Mouse (Mus musculus) forebrain, embryonic 16.5 days (tissue): ENCODE measurements at regions not wholly inside any gene's neighbourhood (a gene's known extent, or its start where the extent isn't known, plus 50 kb on each side); places are given as distances from the start of the nearest gene placed in this dataset.
A peak's percentile ranks its signal among the peaks of the same experiment; 100 is the strongest.
"Not testable (repeated sequence)": the region's sequence is repeated elsewhere in the genome, so short reads cannot be mapped to it uniquely, and the experiment has no call there.

Source experiments
- ATAC-seq: fragments of 200-750 bp; cut with Nextera tagmentation; 2 replicates; pipeline ENCODE4 v1.8.0; 2017; ENCODE audit warnings: mild to moderate bottlenecking, moderate library complexity
- H3K27ac ChIP-seq: fragments of 300-500 bp; sonication (generic); 2 replicates; pipeline ENCODE4 v1.5.1; 2014; ENCODE audit warnings: low read length, control low read depth
- H3K27me3 ChIP-seq: fragments of 300-500 bp; sonication (generic); replicated peaks from 2 replicates; pipeline ENCODE4 v1.6.1; 2014; ENCODE audit warnings: low read length; ENCODE audit not compliant: control insufficient read depth, insufficient read depth
- H3K36me3 ChIP-seq: fragments of 300-500 bp; sonication (generic); 2 replicates; pipeline ENCODE4 v1.6.1; 2014; ENCODE audit not compliant: control insufficient read depth, insufficient read depth
- H3K4me1 ChIP-seq: fragments of 300-500 bp; sonication (generic); replicated peaks from 2 replicates; pipeline ENCODE4 v1.6.1; 2014; ENCODE audit warnings: low read length; ENCODE audit not compliant: control insufficient read depth, insufficient read depth
- H3K4me2 ChIP-seq: fragments of 300-500 bp; sonication (generic); 2 replicates; pipeline ENCODE4 v1.6.1; 2014; ENCODE audit warnings: mild to moderate bottlenecking, low read length, control low read depth
- H3K4me3 ChIP-seq: fragments of 300-500 bp; sonication (generic); replicated peaks from 2 replicates; pipeline ENCODE4 v1.5.1; 2014; ENCODE audit warnings: mild to moderate bottlenecking, low read length, control low read depth
- H3K9ac ChIP-seq: fragments of 300-500 bp; sonication (generic); replicated peaks from 2 replicates; pipeline ENCODE4 v1.6.1; 2014; ENCODE audit warnings: low read depth, low read length, control low read depth
- H3K9me3 ChIP-seq: fragments of 300-500 bp; sonication (generic); 2 replicates; pipeline ENCODE4 v1.6.1; 2016; ENCODE audit warnings: low read length; ENCODE audit not compliant: control insufficient read depth
- WGBS: fragments of 180-500 bp; shearing (Covaris S2); extraction: QIAGEN DNeasy Blood & Tissue Kit; methylation state at CpG from one replicate; pipeline ENCODE4 v1.1.7; 2014; 5-methylcytosine and 5-hydroxymethylcytosine counted together

DNA sequence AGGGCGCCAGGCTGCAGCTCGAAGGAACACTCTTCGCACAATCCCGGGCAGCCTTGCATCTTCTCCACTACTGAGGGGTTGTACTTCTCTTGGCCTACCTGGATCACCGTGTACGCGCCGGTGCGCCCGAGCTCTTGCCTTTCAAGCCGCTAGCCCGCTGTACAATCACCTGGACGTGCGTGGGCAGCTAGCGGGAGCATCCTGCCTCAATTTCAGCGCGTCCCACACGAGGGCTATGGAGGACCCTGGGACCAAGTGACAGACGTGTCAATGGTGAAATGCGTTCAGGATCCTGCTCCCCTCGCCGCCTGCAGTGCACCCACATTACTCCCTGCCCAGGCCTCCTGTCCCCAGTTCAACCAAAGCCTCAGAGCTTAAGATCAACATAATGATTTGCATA, 373.2 kb upstream of the Cntn5 start:
- no peak for ATAC-seq
- Histone ChIP-seq H3K27ac (no peak overlapping the region), H3K9me3 (no peaks in the 10 kb centered on the region), H3K27me3 (no peaks in the 10 kb centered on the region), H3K4me3 (no peak overlapping the region), H3K4me2 (no peak overlapping the region), H3K4me1 (no peaks in the 10 kb centered on the region), H3K36me3 (no peaks in the 10 kb centered on the region), H3K9ac (no peak overlapping the region)
- WGBS, result 96% methylated on average over 22 of the region's 22 CpGs

DNA sequence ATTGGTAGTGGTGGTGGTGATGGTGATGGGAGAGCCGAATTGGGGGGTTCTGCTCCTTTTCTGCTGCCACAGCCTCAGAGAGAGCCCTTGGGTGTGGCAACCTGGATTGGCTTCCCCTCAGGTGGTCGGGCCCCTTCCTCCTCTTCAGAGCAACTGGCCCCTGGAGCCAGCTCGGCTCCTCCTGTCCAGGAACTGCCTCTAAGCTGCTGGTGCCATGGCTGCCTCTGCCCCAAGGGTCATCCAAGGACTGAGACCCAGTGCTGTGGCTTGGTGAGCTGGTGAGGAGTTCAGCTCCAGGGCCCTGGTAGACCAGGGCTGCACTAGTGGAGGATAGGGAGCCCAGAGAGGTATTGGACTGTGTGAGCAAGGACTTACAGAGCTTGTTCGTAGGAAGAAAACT, 372.4 kb upstream of the Cntn5 start:
- no peak for ATAC-seq
- Histone ChIP-seq H3K9ac (no peak overlapping the region), H3K9me3 (no peaks in the 10 kb centered on the region), H3K27me3 (no peaks in the 10 kb centered on the region), H3K4me1 (no peaks in the 10 kb centered on the region), H3K4me3 (no peak overlapping the region), H3K4me2 (no peak overlapping the region), H3K36me3 (no peaks in the 10 kb centered on the region), H3K27ac (no peak overlapping the region)
- WGBS, result 79% methylated on average over 4 of the region's 4 CpGs

DNA sequence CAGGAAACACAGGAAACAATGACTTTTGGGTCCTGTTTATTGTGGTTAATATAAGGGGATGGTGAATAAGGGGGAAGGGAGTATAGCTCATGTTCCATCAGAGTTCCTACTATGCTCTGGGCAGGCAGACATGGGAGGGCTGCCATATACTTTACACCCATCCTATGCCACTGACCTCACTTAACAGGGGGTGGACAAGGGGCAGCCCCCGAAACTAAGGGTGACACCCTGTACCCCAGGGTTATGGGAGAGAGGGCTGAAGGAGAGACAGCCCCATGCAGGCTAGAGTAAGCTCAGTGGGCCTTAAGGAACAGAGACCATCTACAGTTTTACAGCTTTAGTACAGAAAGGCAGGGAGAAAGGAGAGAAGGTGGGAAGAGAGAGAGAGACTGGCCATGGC, 352.3 kb upstream of the Cntn5 start:
- H3K4me2 ChIP-seq, result no peak overlapping the region
- H3K36me3 ChIP-seq, result no peaks in the 10 kb centered on the region
- no peak overlapping the region for H3K9ac ChIP-seq
- H3K27ac ChIP-seq, result no peak overlapping the region
- H3K9me3 ChIP-seq, result no peaks in the 10 kb centered on the region
- H3K27me3 ChIP-seq, result no peaks in the 10 kb centered on the region
- ATAC-seq, result no peak
- H3K4me3 ChIP-seq, result no peak overlapping the region
- WGBS, result 75% methylated on average over 1 of the region's 1 CpGs
- no peaks in the 10 kb centered on the region for H3K4me1 ChIP-seq

DNA sequence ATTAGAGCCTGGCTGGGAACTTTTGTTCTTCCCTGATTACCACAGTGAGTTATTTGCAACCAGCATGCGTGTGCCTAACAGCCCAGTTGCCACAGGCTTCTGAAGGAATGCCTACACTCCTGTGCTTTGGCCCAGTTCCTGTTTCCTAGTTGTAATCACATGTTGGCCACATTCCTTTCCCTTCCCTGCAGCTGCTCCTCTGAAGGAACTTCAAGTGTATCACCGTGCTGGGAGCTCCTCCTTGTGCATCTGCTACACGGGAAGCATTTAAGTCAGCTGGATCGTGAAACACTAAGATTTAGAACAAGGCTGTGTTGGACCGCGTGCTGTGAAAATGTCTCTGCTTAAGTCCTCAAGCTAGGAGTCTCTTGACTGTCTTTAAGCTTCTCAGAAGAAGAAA, 302.3 kb upstream of the Cntn5 start:
- Histone ChIP-seq H3K27ac (no peak overlapping the region), H3K9me3 (no peaks in the 10 kb centered on the region), H3K4me2 (no peak overlapping the region), H3K27me3 (no peaks in the 10 kb centered on the region), H3K4me1 (no peaks in the 10 kb centered on the region), H3K9ac (no peak overlapping the region), H3K4me3 (no peak overlapping the region), H3K36me3 (no peaks in the 10 kb centered on the region)
- 67% methylated on average over 6 of the region's 6 CpGs for WGBS
- ATAC-seq, result peak; percentile 81

DNA sequence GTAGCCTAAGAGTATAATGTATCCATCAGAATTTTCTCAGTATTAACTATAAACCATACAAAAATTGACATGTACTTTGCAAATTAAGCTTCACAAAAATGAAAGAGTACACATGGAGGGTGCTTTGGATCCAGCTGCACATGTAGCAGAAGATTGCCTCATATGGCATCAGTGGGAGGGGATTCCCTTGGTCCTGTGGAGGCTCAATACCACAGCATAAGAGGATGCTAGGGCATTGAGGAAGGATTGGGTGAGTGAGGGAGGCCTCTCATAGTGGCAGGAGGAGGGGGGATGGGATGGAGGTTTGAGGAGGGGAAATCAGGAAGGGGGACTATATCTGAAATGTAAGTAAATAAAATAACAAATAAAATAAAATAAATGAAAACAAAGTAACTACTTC, 301.7 kb upstream of the Cntn5 start:
- Histone ChIP-seq H3K36me3 (no peaks in the 10 kb centered on the region), H3K4me1 (no peaks in the 10 kb centered on the region), H3K27me3 (no peaks in the 10 kb centered on the region), H3K9ac (no peak overlapping the region), H3K4me2 (no peak overlapping the region), H3K4me3 (no peak overlapping the region), H3K27ac (no peak overlapping the region), H3K9me3 (no peaks in the 10 kb centered on the region)
- ATAC-seq, result no peak

DNA sequence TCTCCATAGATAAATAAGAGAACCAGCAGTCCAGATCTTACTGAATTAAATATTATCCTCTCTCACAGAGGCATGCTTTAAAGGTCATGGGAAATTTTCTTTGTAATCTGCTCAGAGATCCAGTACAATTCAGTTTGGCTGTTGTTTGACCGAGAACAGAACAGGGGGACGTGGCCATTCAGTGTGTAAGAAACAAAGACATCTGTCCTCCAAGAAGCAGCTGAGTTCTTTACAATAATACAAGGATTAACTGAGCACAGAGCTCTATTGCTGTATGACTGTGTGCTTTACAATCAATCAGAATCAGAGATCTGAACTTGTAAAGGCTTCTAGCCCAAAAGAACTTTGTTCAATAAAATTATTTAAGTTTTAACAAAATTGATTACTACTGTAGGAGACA, 287.6 kb upstream of the Cntn5 start:
- Histone ChIP-seq H3K27me3 (no peaks in the 10 kb centered on the region), H3K4me2 (no peak overlapping the region)
- WGBS, result 7% methylated on average over 2 of the region's 2 CpGs

DNA sequence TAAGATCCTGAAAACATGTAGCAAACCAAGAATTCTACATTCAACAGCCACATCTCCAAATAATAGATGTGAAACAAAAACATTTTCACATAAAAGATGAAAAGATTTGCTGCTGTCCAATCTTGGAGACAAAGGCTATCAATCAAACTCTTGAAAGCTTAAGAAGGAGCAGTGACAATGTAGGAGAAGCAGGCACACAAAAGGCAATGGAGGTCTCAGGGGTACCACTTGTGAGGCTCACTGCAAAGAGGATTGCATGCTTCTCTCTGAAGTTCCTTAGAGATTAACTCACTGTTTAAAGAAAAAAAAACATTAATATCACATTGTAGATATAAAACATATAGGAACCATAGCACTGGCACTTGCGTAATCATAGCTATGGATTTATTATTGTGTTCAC, 241.2 kb upstream of the Cntn5 start:
- H3K9me3 ChIP-seq, result no peaks in the 10 kb centered on the region

More for the DNA sequence above, 287.6 kb upstream of the Cntn5 start:
- H3K36me3 ChIP-seq, result no peaks in the 10 kb centered on the region
- ATAC-seq, result no peak
- no peaks in the 10 kb centered on the region for H3K4me1 ChIP-seq
- H3K9ac ChIP-seq, result no peak overlapping the region
- H3K27ac ChIP-seq, result no peak overlapping the region
- no peak overlapping the region for H3K4me3 ChIP-seq
- no peaks in the 10 kb centered on the region for H3K9me3 ChIP-seq

DNA sequence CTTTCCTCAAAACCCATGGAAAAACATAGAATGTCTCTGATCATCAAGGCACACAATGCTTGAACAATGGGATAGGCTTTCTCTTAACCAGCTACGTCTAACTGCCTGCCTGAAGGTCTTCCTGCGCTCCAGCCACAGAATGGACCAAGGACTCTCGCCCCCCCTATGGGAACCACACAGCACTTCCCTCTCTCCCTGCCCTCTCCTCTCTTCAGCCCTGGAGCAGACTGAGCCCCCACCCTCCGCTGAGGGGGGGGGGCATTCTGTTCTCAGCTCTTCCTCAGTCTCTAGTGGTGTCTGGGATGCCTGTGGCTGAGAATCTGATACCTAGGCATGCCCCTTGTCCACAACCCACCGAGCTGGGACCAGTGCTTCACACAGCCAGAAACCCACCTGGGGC, 222.3 kb upstream of the Cntn5 start:
- no peak overlapping the region for H3K4me2 ChIP-seq
- no peak overlapping the region for H3K9ac ChIP-seq
- H3K36me3 ChIP-seq, result no peaks in the 10 kb centered on the region
- H3K4me1 ChIP-seq, result no peaks in the 10 kb centered on the region
- ATAC-seq, result no peak
- WGBS, result 85% methylated on average over 5 of the region's 5 CpGs
- H3K9me3 ChIP-seq, result no peaks in the 10 kb centered on the region
- H3K27me3 ChIP-seq, result no peaks in the 10 kb centered on the region
- no peak overlapping the region for H3K27ac ChIP-seq
- H3K4me3 ChIP-seq, result no peak overlapping the region

More for the DNA sequence above, 241.2 kb upstream of the Cntn5 start:
- 85% methylated on average over 1 of the region's 1 CpGs for WGBS
- Histone ChIP-seq H3K4me2 (no peak overlapping the region), H3K27me3 (no peaks in the 10 kb centered on the region), H3K9ac (no peak overlapping the region), H3K4me3 (no peak overlapping the region), H3K27ac (no peak overlapping the region), H3K4me1 (no peaks in the 10 kb centered on the region), H3K36me3 (no peaks in the 10 kb centered on the region)
- ATAC-seq, result no peak

DNA sequence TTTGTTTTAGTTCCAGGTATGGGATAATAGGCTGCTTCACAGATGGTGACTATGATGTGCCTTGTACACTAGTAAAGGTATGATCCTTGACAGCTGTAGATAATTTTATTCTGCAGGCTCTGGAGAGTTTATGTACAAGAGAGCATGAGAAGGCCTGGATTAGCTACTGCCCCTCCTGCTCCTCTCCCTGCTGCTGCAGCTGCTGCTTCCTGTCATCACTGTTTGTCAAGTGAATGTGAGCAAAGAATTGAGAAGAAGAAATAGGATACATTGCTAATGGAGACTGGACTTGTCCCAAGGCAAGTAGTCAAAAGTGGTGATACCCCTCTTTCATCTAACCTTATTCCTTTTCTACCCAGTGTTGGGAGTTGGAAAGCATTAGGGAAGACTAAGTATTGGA, 214.6 kb upstream of the Cntn5 start:
- H3K27ac ChIP-seq, result no peak overlapping the region
- ATAC-seq, result no peak
- H3K27me3 ChIP-seq, result no peaks in the 10 kb centered on the region
- no peak overlapping the region for H3K4me2 ChIP-seq
- no peak overlapping the region for H3K9ac ChIP-seq
- H3K9me3 ChIP-seq, result no peaks in the 10 kb centered on the region
- H3K36me3 ChIP-seq, result no peaks in the 10 kb centered on the region
- no peaks in the 10 kb centered on the region for H3K4me1 ChIP-seq
- no peak overlapping the region for H3K4me3 ChIP-seq

DNA sequence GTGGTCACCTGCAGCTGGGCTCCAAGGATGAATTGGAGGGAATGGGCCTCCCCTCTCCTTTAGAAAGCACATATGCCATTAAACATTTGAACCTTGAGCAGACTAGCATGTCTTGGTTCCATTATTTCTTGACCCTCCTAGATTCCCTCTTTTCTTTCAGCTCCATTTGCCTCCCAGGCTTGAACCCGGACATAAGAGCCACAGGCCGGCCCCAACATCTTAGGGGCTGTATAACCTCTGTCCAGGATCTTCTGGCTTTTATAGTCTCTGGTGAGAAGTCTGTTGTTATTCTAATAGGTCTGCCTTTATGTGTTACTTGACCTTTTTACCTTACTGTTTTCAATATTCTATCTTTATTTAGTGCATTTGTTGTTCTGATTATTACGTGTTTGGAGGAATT, 203.3 kb upstream of the Cntn5 start:
- 88% methylated on average over 3 of the region's 3 CpGs for WGBS
- not testable (repeated sequence) for H3K27ac ChIP-seq, H3K4me2 ChIP-seq, H3K9me3 ChIP-seq, H3K27me3 ChIP-seq, H3K4me1 ChIP-seq, H3K4me3 ChIP-seq, ATAC-seq, H3K36me3 ChIP-seq, H3K9ac ChIP-seq
